Mouse (Mus musculus): ENCODE measurements at regions not wholly inside any gene's neighbourhood (a gene's known extent, or its start where the extent isn't known, plus 50 kb on each side); places are given as distances from the start of the nearest gene placed in this dataset.

DNA sequence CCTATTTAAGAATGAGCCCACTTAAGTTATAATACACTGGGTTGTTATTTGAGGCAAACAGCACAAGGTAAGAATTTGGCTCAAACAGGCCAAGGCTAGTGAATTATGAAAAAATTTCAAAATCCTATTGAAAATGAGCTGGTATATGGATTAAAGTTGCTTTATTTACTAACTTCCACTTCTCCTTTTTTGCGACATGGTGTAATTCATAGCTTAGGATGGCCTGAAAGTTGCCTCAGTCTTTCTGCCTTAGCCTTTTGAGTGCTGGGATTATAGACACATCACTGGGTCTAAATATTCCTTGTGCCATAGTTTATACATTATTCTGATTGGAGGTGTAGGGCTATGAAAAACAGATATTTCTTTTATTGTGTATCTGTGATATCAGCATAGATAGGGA, 81.9 kb downstream of the Edem1 start:
- DNase-seq (ENCODE audit: low spot score) = no peak

DNA sequence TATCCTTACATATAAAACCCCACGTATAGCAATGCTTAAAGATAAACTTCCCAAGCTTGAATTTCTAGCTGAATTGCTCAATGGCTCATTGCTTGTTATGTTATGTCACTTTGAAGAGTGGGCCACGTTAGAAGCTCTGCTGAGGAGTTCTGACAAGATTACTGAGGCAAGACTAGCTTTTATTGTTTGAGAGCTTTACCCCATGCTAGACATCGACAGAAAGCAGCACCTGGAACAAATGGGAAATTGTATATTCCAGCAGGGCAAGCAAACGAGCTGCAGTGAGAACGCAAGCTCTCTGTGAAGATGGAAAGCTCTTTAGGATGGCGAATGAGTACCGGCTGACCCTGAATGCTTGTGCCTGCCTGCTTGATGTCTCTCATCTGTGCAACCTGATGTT, 84.1 kb downstream of the Edem1 start:
- no peak for DNase-seq (ENCODE audit: low spot score)

DNA sequence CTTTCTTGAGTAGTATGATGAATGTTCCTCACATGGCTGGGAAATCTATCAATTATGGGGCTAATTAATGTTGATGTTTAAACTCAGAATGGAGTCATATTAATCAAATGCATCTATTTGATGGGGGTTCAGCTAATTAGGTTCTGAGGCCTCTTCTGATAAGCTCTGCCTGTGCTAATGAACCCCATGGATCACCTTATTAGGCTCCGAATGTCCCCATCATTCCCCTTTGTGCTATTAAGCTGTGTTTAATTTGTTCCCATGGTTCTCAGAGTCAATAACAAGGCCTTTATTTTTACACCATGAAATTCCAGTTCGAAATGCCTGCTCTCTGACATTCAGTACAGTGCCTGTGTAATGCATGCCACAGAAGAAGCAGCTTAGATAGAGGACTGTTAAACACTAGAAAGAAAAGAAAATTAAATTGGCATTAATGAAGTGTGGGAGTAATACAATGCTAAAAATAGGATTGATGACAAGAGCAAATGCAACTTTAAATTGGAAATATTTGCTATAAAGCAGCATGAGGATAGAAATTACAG, 91.0 kb downstream of the Edem1 start:
- DNase-seq (ENCODE audit: low spot score) = no peak

DNA sequence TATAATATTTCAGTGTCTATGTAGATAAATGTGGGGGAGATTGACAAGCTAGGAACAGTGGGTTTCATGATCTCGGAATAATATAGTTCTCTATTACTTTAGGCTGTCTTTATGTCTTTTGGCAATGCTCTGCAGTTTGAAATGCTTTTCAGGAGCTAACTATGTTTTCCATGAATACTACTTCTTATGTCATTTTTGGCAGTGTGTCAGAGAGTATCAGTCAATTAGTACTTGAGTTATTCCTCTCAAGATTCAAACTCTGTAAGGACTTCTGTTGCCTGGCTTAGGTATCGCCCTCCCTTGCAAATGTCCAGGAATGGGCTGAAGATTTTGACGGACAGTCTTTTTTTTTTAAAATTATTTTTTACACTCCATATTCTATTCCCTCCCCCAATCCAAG, 92.7 kb downstream of the Edem1 start:
- DNase-seq (ENCODE audit: low spot score) = no peak

DNA sequence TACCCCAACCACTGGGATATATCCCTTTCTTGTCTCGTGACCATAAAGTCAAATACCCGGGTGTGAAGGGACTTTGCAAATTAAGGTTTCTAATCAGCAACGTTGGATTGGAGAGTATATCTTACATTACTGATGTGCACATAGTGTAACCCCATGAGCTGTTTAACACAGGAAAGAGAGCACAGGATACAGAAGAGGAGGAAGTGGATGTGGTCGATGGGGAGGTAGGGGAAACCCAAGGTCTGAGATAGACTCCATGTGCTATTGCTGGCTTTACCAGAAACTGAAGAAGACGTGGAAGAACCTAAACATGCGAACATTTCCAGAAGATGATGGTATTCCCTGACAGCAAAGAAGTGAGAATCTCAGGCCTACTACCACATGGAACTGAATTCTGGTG, 94.1 kb downstream of the Edem1 start:
- no peak for DNase-seq (ENCODE audit: low spot score)

DNA sequence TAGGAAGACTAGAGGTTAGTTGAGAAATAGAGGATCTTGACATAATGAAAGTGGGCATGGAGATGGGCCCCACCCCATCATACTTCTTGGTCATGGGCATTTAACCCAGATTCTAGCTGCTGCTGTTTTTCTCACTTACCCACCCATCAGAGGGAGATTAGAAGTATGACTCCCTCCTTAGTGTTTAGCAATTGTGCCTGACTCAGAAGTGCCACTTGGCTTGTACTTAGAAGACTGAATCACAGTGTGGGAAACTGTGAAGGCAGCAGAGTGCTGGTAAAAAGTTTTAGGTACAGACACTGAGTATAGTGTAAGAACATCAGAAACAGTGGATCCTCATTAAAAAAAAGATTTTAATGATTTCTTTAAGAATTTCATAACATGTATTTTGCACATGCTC, 100.5 kb downstream of the Edem1 start:
- no peak for DNase-seq (ENCODE audit: low spot score)

DNA sequence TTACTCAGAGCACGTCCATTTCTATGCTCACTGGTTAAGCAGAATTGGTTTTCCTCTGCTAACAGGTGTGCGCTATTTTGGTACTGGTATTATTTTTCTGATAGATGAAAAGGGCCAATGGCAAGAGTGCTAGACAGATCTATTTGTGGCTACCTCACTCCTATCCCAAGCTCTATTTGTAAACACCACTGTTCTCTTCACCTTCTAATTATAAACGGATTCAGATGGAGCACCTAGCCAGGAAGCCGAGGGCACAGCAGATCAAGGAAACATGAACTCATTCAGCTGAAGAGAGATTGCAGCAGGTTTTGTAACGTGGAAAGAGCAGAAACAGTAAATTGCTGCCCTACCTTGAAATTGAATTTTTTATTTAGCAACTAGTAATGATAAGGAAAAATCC, 110.2 kb downstream of the Edem1 start:
- DNase-seq (ENCODE audit: low spot score) = no peak

DNA sequence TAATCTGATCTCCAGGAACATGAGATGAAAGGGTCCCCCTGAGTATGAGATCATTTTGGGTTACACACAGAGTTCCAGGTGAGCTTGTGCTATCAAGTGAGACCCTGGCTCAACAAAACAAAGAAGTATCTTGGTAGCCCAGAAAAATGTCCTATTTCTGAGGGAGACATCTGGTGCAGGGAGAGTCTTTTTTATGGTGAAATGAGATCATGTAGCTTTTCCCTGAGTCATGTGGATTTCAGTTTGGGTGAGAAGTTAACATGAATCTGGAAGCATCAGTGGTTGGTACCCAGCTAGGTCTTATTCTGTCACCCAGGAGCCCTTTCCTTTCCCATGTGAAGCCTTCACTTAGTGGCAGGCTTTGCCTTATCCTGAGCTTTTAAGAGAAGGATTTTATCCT, 113.8 kb downstream of the Edem1 start:
- no peak for DNase-seq (ENCODE audit: low spot score)

DNA sequence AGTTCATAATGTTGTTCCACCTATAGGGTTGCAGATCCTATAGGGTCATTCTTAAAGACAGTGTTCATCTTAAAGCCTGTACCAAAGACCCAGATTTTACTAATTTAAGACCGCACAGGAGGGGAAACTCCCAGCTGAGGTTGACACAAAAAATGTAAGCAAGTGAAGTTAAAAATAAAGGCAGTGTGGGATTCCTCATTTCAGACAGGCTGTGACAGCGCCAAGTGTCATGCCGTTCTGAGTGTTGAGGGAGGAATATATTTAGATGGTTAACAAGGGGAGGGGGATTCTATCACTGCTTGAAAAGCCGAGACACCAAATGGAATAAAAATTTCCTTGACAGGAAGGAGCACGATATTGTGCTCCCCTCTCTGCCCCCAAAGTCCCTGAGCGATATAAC, 123.9 kb downstream of the Edem1 start:
- DNase-seq (ENCODE audit: low spot score) = no peak

DNA sequence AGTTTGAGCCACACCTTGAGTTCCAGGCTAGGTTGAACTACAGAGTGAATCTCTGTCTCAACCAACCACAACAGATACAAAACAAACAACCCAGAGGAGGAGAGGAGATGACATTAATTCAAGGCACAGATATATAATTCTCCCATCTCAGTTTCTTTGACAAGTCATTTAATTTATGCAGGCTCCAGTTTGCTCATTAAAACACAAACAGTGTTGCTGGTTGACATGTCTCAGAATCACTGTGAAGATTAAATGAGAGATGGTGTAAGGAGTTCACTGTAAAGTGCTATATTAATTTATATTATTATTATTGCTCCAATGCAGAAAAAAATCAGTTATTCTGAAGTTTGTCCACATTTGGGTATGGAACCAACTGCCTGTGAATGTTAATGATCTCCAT, 134.4 kb downstream of the Edem1 start:
- DNase-seq (ENCODE audit: low spot score) = no peak

DNA sequence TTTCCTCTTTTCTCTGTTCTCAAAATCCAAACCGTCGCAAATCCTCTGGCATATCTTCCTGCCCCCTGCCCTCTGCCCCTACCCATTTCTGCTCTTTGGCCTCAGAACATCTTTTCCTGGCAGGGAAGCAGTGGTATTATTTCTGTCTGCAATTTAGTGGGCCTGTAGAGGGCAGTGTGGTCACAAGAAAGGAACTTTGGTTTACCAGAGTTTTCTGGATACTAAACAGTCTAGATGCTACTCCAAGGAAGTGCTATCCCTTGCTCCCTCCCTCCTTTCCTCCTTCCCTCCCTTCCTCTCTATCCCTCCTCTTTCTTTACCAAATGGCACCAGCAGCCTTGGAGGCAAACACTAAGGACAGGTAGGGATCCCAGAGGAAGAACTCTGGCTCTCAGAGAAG, 134.9 kb downstream of the Edem1 start:
- DNase-seq (ENCODE audit: low spot score) = peak; percentile 67

DNA sequence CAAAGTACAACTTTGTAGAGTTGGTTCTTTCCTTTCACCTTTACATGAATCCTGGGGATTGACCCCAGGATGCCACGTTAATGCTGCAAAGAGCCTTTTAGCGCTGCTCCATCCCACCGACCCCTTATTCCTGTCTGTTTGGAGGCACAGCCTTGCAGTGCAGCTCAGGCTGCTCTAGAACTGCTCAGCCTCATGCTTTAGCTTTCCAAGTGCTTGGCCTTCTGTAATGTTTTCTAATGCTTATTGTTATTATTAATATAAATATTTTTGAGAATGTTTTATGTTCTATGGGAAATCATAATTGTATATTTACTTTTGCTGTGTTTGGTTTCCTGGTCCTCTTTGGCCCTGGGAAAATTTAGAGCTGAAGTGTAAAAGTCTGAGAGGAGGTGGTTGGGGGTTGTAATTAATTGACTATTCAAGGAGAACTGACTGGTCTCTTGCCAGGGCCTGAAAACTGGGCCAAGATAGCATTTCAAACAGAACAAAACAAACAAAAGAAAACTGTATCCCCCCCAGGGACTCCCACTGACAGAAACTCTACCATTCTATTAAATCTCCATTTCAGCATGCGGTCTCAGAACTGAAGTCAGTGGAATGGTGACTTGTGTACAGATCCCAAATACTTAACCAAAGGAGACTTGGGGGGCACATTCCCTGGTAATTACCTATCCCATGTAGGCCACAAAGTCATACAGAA, 141.2 kb downstream of the Edem1 start:
- DNase-seq (ENCODE audit: low spot score) = no peak

DNA sequence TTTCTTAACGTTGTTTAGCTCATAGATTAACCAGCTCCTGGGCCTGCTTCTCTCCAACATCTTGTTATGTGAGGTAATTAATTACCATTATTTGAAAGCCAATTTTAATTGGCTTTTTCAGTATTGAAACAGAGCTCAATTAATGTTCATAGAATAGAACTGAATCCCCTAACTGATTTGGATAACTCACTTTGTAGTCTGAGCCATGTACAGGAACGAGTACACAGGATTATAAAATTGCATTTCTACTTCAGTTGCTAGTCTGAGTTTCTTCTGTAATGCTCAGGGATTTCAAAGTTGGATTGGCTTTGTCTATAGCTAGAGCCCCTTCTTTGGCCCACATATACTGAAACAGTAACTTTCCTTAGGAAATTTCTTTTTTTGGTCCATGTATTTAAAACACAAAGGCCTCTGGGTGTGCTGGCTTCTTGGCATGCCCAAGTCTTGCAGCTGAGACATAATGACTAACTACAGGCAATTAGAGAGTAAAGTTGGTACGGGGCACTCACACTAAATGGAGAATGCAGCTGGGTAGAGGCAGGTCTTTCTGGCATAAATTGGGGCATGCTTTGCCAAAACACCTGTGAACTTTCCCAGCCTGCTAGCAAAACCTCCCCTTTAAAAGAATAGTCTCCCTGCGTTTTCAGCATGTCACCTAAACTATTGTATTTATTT, 143.1 kb downstream of the Edem1 start:
- no peak for DNase-seq (ENCODE audit: low spot score)

DNA sequence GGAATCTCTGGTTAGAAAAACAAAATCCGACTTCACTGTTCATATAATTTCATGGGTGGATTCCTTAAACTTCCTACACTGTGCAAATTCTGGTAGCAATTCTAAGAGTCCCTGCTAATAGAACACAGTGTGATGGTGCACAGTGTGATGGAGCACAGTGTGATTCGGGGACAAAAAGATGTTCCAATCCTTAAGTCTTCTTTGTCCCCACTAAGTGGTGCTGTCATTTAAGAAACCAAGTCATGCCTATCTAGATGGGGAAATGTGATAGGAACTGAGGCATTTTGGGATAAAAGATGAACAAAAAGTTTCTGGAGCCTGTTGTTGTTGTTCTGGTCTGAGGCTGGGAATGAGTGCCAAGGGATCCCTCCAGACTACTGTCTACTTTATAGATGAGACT, 145.3 kb downstream of the Edem1 start:
- no peak for DNase-seq (ENCODE audit: low spot score)

DNA sequence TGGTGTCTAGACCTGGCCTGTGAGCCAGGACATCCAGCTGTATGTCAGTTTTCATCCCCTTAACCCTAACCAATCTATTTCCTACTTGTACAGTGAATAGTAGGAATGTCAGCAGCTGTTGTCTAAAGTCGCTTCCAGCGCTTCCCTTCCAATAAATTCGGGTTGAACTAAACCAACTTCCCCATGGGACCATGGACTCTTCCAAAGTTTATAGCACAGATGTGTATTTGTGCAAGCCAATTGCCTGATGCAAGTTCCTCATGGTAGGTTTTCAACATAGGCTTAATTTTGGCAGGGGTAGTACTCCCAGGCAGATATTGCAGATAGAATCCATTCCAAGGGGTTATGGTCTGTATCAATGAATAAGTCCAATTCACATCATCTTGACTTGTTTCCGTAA, 161.1 kb downstream of the Edem1 start:
- DNase-seq (ENCODE audit: low spot score) = no peak

DNA sequence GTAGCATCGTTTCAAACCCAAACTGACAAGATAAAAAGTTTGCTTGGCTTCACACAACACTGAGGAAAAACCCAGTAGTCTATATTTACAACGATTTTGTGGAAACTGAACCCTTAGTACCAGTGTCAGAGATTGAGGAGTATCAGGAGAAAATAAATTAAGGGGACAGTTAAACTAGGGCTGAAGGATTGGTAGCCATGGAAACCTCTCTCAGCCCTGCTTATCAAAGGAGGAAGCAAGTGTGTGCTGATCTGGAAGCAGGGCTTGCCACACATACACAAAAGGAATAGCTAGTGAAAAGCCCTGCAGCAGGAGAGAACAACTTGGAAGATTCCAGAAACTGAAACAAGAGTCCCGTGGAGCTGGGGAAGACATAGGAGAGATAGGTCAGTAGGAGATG, 165.3 kb downstream of the Edem1 start:
- DNase-seq (ENCODE audit: low spot score) = no peak

DNA sequence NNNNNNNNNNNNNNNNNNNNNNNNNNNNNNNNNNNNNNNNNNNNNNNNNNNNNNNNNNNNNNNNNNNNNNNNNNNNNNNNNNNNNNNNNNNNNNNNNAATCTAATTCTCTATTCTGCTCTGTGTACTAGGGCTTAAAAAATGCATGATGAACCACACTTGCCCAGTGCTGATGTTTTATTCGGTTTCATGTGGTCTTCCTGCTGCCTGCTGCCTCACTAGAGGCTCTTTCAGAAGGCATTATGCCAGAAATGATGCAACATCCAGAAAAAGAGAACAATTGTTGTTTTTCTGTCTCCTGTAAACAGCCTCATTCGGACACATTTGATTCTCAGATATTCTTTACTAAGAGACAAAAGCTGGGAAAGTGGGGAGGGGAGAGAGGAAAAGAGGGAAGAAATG, 176.0 kb downstream of the Edem1 start:
- DNase-seq (ENCODE audit: low spot score) = peak; percentile 24

DNA sequence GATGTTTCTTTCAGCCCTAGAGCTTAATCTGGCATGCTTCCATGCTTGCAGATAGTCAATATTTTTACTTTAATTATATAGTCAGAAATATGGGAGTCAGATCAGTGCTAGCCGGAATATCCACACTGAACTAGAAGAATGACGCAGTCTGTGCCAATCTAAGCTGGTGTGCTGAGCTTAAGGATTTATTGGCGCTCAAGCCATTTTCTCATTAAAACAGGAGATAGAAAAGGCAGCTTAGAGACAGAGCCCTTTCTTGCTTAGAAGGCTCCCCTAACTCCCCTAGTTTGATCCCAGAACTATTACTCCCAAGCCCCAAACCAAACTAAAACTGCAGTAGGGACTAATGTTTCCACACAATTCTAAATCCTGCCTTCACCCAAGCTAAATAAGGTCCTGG, 180.9 kb downstream of the Edem1 start:
- DNase-seq (ENCODE audit: low spot score) = no peak

DNA sequence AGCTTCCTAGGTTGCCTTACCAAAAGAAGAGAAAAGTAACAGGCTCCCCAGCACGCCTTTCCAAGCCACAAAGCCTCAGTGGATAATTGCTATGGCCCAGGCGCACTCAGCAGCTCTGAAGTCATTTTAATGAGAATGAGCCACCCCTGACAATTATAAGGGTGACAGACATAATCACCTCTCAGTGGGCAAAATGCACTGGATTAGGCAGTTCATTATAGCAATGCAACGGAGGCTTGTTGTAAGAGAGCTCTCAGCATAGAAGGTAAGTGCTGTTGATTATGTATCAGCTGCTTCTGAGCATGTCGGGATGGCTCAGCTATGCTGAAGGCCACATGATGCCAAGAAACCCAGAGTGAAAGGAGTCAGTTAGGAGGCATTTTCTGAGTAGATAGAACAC, 181.4 kb downstream of the Edem1 start:
- DNase-seq (ENCODE audit: low spot score) = no peak

DNA sequence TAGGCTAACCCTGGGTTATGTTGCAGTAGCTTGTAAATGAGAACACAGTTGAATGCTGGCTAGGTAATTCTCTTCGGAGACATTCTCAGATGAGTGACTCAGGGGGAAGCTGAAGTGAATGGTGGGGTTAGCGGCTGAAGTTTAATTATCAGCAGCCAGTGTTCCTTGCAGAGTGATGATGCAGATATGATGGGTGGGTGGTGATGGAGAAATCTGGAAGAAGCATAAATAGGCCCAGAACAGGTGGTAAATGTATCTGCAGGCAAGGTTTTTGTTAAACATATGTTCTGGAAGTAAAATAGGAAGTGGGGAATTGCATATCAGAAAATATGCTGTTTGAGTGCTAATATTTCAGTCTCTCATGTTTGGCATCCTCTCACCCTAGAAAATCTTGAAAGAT, 191.3 kb downstream of the Edem1 start:
- DNase-seq (ENCODE audit: low spot score) = peak; percentile 9
